Mouse (Mus musculus) ovary, postnatal 14 days (tissue): ENCODE results near the gene Snd1.

Experiments
- DNase-seq: peaks from one replicate; pipeline ENCODE4 v3.0.0; 2022; ENCODE audit warnings: low spot score

Gene Snd1

GRCm38 (mm10) chr6:28474839-28475238 lies at the start of gene Snd1:
TSS of gene Snd1 (plus strand) at chr6:28475139.
- no peak for DNase-seq

DNA sequence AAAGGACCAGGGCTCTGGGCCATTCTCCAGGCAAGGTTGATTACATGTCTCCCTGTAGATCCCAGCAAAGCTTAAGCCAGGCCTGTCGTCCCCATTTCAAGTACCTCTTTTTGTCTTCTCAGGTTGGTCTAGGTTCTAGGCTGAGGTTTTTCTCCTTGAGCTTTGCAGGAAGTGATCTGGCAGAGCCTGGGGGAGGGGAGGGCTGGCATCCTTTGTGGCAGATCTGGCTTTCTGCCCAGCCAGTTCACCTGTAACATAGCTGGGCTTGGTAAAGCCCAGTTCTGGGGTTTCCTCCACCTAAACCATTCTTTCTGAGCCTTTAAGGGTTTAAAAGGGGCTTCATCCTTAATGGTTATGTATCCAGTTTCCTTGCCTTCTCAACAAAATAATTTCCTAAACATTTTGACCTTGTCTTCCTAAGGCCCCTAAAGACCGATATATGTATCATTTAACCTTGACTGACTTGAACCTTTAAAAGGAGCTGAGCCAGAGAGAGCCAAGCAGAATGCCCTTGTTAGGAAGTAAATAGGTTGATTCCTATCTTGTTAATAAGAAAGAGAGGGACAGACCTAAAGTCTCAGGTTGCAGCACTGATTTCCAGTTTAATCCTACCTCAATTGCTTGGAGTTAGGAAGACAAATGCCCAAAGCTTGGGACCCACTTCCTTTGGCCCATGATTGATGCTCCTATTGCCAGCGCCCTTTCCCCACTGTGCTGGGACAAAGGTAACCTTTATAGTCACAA lies 47.7 kb upstream of the Snd1 start, which contains the start of gene Fscn3:
TSS of gene Fscn3 (plus strand) at position 694 of the 744 bp plus-strand sequence.
- DNase-seq = no peak

DNA sequence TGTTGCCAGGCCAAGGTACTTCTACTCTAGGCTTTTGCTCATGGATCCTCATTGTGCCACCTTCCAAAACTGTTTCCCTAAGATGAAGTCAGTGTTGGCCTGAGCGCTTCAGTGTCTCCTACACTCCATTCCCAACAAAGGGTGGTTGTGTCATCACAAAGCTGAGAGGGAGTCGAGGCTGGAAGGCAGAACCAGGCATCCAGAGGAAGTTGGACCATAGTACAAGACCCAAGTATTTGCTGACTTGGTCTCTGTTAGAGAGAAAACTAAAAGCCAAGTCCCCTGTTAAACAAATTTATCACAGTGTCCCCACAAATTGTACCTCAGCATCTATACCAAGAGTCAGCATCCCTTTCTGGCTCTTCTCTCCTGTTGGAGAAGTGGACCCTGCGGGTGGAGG lies 46.6 kb upstream of the Snd1 start, which contains the start of gene Gcc1:
TSS of gene Gcc1 (minus strand) at position 101 of the 400 bp plus-strand sequence.
- DNase-seq = no peak

GRCm38 (mm10) chr6:28429870-28430269 lies 45.1 kb upstream of the Snd1 start:
- DNase-seq = no peak

DNA sequence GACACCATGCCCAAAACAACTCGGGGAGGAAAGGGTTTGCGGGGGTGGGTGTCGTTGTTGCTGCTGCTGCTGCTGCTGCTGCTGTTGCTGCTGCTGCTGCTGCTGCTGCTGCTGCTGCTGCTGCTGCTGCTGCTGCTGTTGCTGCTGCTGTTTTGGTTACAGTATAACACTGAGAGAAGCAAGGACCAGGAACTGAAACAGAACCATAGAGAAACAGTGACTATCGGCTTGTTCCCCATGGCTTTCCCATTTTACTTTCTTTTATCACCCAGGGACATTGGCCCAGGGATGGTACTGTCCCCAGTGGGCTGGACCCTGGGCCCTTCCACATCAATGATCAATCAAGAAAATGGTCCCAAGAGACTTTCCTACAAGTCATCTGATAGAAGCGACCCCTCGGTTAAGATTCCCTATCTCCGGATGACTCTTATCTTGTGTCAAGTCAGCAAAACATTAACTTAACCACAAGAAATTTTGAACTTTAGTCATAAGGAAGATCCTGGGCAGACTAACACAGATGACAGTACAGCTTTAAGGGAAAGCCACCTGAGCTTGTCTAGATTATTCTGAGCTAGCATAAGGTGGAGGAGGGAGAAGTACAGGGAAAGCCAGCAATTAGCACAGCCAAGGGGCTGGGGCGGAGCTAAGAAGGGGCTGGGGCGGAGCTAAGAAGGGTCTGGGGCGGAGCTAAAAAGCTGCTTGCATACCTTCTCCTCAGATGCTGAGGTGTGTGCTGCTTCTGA lies 44.0 kb upstream of the Snd1 start:
- no peak for DNase-seq

DNA sequence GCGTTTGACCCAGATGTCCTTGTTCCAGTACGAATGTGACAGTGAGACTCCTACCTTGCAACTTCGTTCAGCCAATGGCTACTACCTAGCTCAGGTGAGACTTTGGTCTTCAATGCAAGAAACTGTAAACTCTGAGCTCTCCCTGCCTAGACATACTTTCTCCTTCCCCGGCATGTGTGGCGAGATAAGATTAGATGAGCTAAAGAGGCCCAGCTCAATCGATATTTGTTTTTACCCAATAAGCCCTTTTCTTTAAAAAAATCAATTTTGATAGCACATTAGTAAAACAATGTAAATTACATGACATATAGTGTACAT lies 43.4 kb upstream of the Snd1 start:
- DNase-seq = no peak

- DNase-seq = no peak
Observed at GRCm38 (mm10) chr6:28447937-28448336, 27.0 kb upstream of the Snd1 start.

DNA sequence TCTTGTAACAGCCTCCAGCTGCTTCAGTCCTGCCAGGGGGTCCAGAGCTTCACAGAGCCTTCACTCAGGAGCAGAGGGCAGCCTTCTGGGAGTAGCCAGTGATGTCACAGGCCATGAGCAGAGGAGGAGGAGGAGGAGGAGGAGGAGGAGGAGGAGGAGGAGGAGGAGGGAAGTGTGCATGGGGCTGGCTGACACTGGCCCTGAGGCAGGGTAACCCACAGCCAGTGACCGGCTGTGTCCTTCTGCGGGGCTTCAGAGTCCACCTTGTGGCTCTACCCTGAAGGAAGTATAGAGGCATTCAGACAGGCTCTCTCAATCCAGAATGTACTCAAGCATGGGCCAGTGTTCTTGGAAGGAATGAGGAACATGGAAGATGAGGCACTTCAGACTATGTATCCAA lies 25.7 kb upstream of the Snd1 start, which contains the start of gene Pax4:
TSS of gene Pax4 (minus strand) at position 101 of the 400 bp plus-strand sequence.
- no peak for DNase-seq

DNA sequence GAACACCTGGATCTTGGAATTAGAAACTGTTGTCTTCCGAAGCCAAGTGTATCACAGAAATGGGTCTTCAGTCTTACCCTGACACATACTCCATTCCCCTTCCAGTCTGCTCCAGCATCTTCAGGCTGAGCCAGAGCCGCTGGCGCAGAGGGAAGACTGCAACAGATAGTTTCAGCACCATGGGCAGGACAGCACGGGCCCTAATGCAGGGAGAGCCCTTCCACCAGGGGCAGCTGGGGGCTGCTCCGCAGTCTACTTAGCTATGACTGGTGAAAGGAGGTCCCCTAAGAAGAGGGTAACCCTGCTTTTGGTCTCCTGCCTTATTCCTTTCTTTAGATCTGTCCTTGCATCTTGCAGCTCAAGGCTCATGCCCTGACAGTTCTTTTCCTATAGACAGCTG lies 24.5 kb upstream of the Snd1 start:
- no peak for DNase-seq

DNA sequence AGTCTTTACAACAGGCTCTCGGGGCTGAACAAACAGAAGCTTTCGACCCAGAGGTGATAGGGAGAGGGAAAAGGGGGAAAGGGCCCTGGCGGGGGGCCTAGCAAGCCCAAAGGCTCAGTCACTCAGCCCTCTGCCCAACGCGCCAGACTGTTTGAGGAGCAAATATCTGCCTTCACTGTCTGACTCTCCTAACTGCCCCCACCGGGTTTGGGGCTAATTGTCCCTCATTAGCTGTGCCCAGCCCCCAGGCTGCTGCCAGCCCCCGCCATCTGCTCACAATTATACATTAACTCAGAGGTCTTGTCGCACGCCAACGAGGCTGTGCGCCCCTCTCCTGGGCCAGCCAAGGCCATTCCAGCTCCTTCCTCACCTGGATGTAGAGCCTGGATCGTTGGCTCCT lies 24.0 kb upstream of the Snd1 start:
- DNase-seq = no peak

GRCm38 (mm10) chr6:28459221-28459668 lies 15.7 kb upstream of the Snd1 start:
- DNase-seq = no peak

- peak; percentile 61 for DNase-seq
Observed at GRCm38 (mm10) chr6:28460534-28460933, 14.4 kb upstream of the Snd1 start.

- no peak for DNase-seq
Observed at GRCm38 (mm10) chr6:28464630-28465029, 10.3 kb upstream of the Snd1 start.

DNA sequence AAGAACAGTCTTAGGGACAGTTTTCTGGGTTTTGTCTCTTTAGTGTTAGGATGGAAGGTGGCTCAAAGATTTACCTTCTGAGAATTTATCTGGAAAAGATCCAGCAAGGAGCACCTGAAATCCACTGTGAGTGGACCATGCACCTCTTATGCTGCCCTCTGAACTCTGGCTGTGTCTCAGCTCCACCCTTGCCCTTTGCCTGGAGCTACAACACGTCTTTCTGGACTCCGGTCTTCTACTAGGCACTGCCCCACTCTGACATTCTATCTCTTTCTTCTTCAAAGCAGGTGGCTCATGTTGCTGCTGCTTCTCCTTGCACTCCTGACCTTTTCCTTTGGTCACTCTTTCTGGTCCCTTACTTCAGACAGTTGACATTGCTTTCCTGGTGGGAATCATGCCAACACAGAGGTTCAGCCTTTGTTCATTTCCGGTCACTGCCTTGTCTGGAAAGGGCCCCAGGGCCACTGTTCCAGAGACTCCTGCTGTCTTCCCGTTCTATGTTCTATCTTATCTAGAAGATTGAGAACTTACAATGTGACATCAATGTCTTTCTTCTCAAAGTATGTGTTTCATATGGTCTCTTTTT lies 4.8 kb upstream of the Snd1 start:
- DNase-seq = no peak

DNA sequence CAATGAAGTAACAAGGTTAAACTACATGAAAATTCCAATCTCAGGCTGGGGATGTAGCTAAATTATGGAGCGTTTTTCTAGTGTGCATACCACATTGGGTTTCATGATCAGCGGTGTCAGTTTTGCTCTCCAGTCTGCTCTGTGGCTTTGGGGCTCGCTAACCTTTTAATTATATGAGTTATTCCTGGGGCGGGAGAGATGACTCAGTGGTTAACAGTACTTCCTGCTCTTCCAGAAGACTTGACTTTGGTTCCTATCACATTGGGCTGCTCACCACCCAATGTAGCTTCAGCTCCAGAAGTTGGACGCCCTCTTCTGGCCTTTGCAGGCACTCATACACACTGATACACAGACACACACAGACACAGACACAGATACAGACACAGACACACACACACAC lies 4.3 kb upstream of the Snd1 start:
- DNase-seq = no peak

DNA sequence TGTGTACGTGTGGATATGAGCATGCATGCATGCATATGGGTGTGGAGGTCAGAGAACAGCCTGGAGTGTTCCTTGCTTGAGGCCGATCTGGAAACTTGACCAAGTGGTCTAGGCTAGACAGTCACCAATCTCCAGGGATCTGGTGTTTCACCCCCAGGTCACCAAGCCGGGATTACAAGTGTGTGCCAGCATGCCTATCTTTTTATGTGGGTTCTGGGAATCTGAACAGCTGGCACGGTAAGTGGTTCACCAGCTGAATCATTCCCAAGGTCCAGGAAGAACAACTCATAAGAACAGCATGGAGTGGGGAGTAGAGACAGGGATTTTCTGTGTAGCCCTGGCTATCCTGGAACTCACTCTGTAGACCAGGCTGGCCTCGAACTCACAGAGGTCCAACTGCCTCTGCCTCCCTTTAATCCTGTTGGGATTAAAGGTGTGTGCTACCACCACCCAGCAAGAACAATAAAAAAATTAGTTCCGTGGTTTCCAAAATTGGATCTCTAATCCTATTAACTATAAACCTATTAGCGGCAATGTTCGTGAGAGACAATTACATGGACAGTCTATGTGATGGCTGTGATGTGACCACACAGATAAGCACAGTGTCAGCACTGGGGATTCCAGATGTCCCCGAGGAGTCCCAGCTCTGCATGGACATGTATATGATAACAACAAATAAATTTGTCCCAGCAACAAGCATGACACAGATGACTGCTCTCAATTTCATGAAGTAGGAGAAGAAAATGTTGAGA lies 3.5 kb upstream of the Snd1 start:
- no peak for DNase-seq

DNA sequence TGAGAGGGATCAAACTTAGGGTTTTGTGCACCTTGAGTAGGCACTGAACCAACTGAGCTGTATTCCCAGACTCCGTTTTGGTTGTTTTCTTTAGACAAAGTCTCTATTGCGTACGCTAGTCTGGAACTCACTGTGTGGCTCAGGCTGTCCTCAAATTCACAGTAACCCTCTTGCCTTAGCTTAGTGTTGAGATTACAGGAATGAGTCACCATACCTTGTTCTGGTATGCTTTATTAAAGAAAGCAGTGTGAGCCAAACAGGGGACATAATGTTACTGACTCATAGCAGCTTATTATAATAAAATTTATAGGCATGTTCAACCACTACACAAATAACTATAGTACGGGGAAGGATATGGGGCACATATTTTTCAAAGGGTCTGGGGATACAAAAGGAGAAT lies 728 bp upstream of the Snd1 start:
- no peak for DNase-seq

DNA sequence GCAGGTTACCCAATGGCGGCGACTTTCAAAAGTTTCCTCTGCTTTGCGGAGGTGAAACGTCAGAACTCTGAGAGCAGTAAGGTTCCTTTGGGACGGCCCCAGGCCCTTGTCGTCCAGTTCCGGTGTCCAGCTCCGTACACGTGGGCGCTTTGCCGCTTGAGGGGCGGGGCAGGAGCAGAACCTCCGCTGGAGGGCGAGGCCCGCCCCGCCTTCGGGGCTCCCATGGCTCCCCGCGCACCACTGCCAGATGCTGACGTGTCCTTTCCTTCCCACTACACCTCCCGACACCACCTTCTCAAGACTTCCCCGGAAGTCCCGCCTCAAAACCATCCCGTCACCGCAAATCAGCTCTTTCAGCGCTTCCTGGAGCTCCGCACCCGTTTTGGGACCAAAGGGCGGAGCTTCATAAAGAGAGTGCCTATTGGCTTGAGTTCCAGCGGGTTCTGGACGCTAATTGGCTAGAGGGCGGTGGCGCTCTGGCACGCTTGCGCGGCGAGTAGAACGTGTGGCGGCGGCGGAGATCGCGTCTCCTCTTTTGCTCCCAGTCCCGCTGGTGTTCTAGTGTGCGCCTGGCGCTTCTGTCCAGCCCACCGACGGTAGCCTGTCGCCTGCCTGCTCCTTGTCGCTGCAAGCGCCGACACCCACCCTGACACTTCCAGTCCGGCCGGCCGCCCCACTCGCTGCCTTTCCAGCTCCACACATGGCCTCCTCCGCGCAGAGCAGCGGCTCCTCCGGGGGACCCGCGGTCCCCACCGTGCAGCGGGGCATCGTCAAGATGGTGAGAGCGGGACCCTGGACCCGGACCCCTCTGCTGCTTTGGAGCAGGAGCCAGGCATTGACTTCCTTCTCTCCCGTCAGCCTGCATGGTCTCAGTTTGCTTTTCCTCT lies 5.2 kb downstream of the Snd1 start:
- peak; percentile 94 for DNase-seq

DNA sequence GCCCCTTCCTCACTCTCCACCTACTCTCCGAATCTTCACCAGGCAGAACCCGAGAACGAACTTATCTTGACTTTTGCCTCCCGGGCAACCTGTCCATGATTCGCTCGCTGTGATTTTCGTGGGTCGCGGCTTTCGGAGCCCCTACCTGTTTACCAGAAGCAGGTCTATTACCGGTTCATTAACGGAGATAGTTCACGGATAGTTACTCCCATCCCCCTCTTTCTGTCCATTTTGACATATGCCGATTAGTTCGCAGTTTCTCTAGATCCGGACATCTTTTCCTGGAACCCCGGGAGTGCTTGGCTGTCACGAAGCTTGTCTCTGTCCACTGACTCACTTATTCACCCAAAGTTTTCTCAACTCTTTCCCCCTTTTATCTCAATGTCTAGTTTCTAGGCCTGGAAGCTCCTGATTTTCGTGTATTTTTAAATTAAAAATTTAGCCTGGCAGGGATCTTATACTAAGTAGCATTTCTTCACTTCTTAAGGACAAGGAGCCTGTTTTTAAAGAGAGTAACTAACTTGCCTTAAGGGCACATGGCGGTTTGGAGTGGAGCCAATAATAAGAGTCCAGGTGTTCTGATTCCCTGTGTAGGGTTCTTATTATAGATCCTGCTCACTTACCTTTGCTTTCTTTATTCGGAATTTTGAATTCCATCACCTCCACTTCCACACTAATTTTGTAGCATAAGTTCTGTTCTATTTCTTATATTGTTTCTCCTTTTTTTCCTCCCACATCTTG lies 6.0 kb downstream of the Snd1 start:
- no peak for DNase-seq

DNA sequence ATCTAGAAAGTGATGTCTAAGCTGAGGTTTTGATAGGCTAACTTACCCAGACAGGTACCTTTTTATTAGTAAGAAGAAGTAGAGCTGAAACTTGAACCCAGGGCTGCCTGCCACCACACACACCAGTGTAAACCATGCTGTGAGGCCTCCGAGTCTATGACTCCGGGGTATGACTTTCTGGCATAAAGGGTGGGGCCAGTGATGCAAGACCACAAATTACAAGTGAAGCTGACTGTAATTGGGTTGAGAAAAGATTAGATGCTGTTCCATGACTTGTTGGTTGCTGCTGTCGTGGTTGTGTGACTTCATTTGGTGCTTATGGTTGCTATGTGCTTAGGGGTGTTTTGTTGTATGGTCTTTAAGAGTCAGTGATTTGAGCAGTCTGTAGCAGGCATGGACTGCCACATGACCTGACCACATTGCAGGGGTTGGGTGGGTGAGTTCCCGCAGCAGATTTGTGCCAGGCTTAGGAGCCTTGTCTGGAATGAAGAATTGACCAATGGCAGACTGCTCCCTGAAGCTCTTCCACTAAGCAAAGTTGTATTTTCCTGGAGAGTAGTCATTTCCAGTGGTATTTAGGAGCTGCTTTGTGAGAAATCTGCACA lies 7.9 kb downstream of the Snd1 start:
- DNase-seq = no peak
